Mouse (Mus musculus) MEL-GATA-1-ER (cell line): Measurements from ENCODE around the gene Gtf2i.

Experiments
- DNase-seq: peaks from one replicate; pipeline ENCODE4 v3.0.0-alpha.2; 2012; ENCODE audit warnings: low read depth; ENCODE audit errors: extremely low read depth

Gene Gtf2i

GRCm38 (mm10) chr5:134214021-134214806 lies 100.3 kb downstream of the Gtf2i start:
- DNase-seq: no peak

- DNase-seq: no peak
Measured at GRCm38 (mm10) chr5:134209931-134210554, 104.5 kb downstream of the Gtf2i start.

GRCm38 (mm10) chr5:134206721-134207120 lies 107.8 kb downstream of the Gtf2i start:
- no peak for DNase-seq

GRCm38 (mm10) chr5:134193664-134194063 lies 120.9 kb downstream of the Gtf2i start:
- DNase-seq: no peak

GRCm38 (mm10) chr5:134188571-134188970 lies 126.0 kb downstream of the Gtf2i start:
- DNase-seq: no peak
